Mouse (Mus musculus) naive thymus-derived CD4-positive, alpha-beta T cell, adult 2 months (primary cell): ENCODE measurements around the gene Atg16l2.
A peak's percentile ranks its signal among the peaks of the same experiment; 100 is the strongest.

Experiments
- DNase-seq: peaks from one replicate; pipeline ENCODE4 v3.0.0-alpha.2; 2011; ENCODE audit warnings: low read depth

Atg16l2 gene

GRCm38 (mm10) chr7:101321218-101321827, 19.3 kb upstream of the Atg16l2 start:
- no peak for DNase-seq

- peak; percentile 61 for DNase-seq
Observed at GRCm38 (mm10) chr7:101320399-101321217, 18.6 kb upstream of the Atg16l2 start.

GRCm38 (mm10) chr7:101319796-101320195, 17.7 kb upstream of the Atg16l2 start:
- DNase-seq, result no peak

GRCm38 (mm10) chr7:101318848-101319247, 16.8 kb upstream of the Atg16l2 start:
- no peak for DNase-seq

- DNase-seq, result no peak
Observed at GRCm38 (mm10) chr7:101317014-101317413, 15.0 kb upstream of the Atg16l2 start, which contains the start of gene Stard10. Gene Stard10 (plus strand): TSS chr7:101317086.

GRCm38 (mm10) chr7:101316591-101317001, 14.5 kb upstream of the Atg16l2 start:
- DNase-seq, result no peak

GRCm38 (mm10) chr7:101315699-101316098, 13.6 kb upstream of the Atg16l2 start:
- DNase-seq, result no peak

GRCm38 (mm10) chr7:101314396-101314795, 12.3 kb upstream of the Atg16l2 start:
- DNase-seq, result no peak

- no peak for DNase-seq
Observed at GRCm38 (mm10) chr7:101313033-101313432, 11.0 kb upstream of the Atg16l2 start.

GRCm38 (mm10) chr7:101311061-101311460, 9.0 kb upstream of the Atg16l2 start:
- DNase-seq, result no peak

GRCm38 (mm10) chr7:101310327-101311028, 8.4 kb upstream of the Atg16l2 start:
- peak; percentile 100 for DNase-seq

GRCm38 (mm10) chr7:101309985-101310326, 7.9 kb upstream of the Atg16l2 start:
- no peak for DNase-seq

- DNase-seq, result no peak
Observed at GRCm38 (mm10) chr7:101306841-101307240, 4.8 kb upstream of the Atg16l2 start.

- DNase-seq, result no peak
Observed at GRCm38 (mm10) chr7:101302691-101303090, 640 bp upstream of the Atg16l2 start.

GRCm38 (mm10) chr7:101301361-101301880, 630 bp downstream of the Atg16l2 start:
- DNase-seq, result peak; percentile 83

- no peak for DNase-seq
Observed at GRCm38 (mm10) chr7:101298375-101298774, 3.7 kb downstream of the Atg16l2 start.

GRCm38 (mm10) chr7:101297023-101297405, 5.0 kb downstream of the Atg16l2 start:
- no peak for DNase-seq

- DNase-seq, result peak; percentile 75
Observed at GRCm38 (mm10) chr7:101296252-101297022, 5.6 kb downstream of the Atg16l2 start.

- DNase-seq, result no peak
Observed at GRCm38 (mm10) chr7:101295438-101295837, 6.6 kb downstream of the Atg16l2 start.

GRCm38 (mm10) chr7:101293611-101294010, 8.4 kb downstream of the Atg16l2 start:
- no peak for DNase-seq

GRCm38 (mm10) chr7:101293138-101293537, 8.9 kb downstream of the Atg16l2 start:
- no peak for DNase-seq

GRCm38 (mm10) chr7:101292696-101293095, 9.4 kb downstream of the Atg16l2 start:
- DNase-seq, result no peak
